Mouse (Mus musculus) testis, adult 2 months (tissue): ENCODE results near the gene Aatk.

Experiments
- CTCF ChIP-seq: fragments of 200-500 bp; IDR thresholded peaks from 2 replicates; pipeline ENCODE4 v1.5.1; 2012; ENCODE audit warnings: low read depth, mild to moderate bottlenecking, inconsistent platforms, low read length, moderate library complexity; ENCODE audit not compliant: control insufficient read depth, insufficient read depth, insufficient replicate concordance
- POLR2A ChIP-seq: fragments of 200-500 bp; IDR thresholded peaks from 2 replicates; pipeline ENCODE4 v1.6.1; 2012; ENCODE audit warnings: low read depth, mild to moderate bottlenecking, inconsistent platforms, low read length, moderate library complexity; ENCODE audit not compliant: control insufficient read depth

- TF ChIP-seq CTCF (no peak), POLR2A (no peak)
These were observed 35.0 kb downstream of the Aatk start for GRCm38 (mm10) chr11:120011761-120012560.
